Mouse (Mus musculus): ENCODE measurements around the gene Wbp2nl. TPM values are rescaled to one million over a fixed set of nuclear protein-coding genes. Genes with fewer than 3 reads are reported as not detected.

Wbp2nl gene
- total and polyA plus RNA-seq, 3 experiments = not detected

GRCm38 (mm10) chr15:82341675-82342542, 43.2 kb downstream of the Wbp2nl start:
- no peak for DNase-seq (ENCODE audit: extremely low read depth)
- Histone ChIP-seq H3K27me3 (replicated peaks) (peaks cover 27% of the 10 kb centered on the region), H3K36me3 (replicated peaks in 1 of 2; ENCODE audit: control insufficient read depth in 1 of 2, insufficient read depth in 1 of 2, low read length in 1 of 2) (peaks cover under 1 to 2% of the 10 kb centered on the region in 2 experiments), H3K27ac (ENCODE audit: insufficient read depth, low read depth) (no peak overlapping the region), H3K4me2 (ENCODE audit: insufficient read depth, low read depth, poor library complexity, severe bottlenecking) (no peak overlapping the region), H3K79me2 (replicated peaks; ENCODE audit: control insufficient read depth, extremely low read depth, insufficient read depth, poor library complexity, severe bottlenecking) (peaks cover 5% of the 10 kb centered on the region; the same call in 1 of the 2 replicates), H3K9ac (ENCODE audit: insufficient read depth, low read depth) (no peak overlapping the region), H3K4me3 (replicated peaks in 1 of 3; ENCODE audit: low read depth in 2 of 3, low read length in 2 of 3, poor library complexity in 1 of 3) (no peak overlapping the region), H3K9me3 (replicated peaks; ENCODE audit: low read length) (no peaks in the 10 kb centered on the region), H3K4me1 (ENCODE audit: control insufficient read depth in 1 of 2, insufficient read depth in 2 of 2) (peaks cover 4 to 15% of the 10 kb centered on the region in 2 experiments; a peak in 3 of 4 replicates)
- TF ChIP-seq JUN (IDR thresholded peaks at IDR 0.05; ENCODE audit: insufficient read depth, low read depth, low read length) (no peak), SMC3 (IDR thresholded peaks at IDR 0.05; ENCODE audit: low read depth, low read length) (no peak), HCFC1 (IDR thresholded peaks at IDR 0.05; ENCODE audit: low read depth, low read length) (no peak), MAFK (IDR thresholded peaks at IDR 0.05; ENCODE audit: insufficient replicate concordance, low read length) (no peak), JUND (conservative IDR thresholded peaks at IDR 0.05; ENCODE audit: low read depth, low read length) (no peak), TBP (conservative IDR thresholded peaks at IDR 0.05; ENCODE audit: low read depth, low read length) (no peak), IRF4 (IDR thresholded peaks at IDR 0.05; ENCODE audit: low read depth, low read length) (no peak), RCOR1 (conservative IDR thresholded peaks at IDR 0.05; ENCODE audit: low read depth, low read length) (no peak), BHLHE40 (IDR thresholded peaks at IDR 0.05; ENCODE audit: low read depth, low read length) (no peak), ZKSCAN1 (IDR thresholded peaks at IDR 0.05; ENCODE audit: borderline replicate concordance, low read depth, low read length) (no peak), NELFE (IDR thresholded peaks at IDR 0.05; ENCODE audit: low read depth, low read length) (no peak), MXI1 (IDR thresholded peaks at IDR 0.05; ENCODE audit: low read depth, low read length) (no peak), USF2 (conservative IDR thresholded peaks at IDR 0.05; ENCODE audit: low read depth, low read length) (no peak), CTCF (conservative IDR thresholded peaks at IDR 0.05 in 1 of 2, IDR thresholded peaks at IDR 0.05 in 1 of 2; ENCODE audit: low read depth in 2 of 2, low read length in 2 of 2) (no peak), POLR2A (IDR thresholded peaks at IDR 0.05; ENCODE audit: low read depth, low read length) (no peak), NRF1 (IDR thresholded peaks at IDR 0.05; ENCODE audit: low read depth, low read length) (no peak), PAX5 (IDR thresholded peaks at IDR 0.05; ENCODE audit: low read length) (no peak), RAD21 (IDR thresholded peaks at IDR 0.05; ENCODE audit: low read depth, low read length) (no peak), ZNF384 (IDR thresholded peaks at IDR 0.05; ENCODE audit: low read depth, low read length) (no peak)
- in situ Hi-C loops (cut with MboI; ENCODE audit: low pct_ligation_motif_present, low pct_unique_long_range_greater_than_20kb, low sequenced_read_pairs) = no loop called here
- dilution Hi-C loops (cut with MboI; ENCODE audit: extremely low pct_ligation_motif_present, extremely low pct_unique_long_range_greater_than_20kb, low sequenced_read_pairs) = no loop called here

DNA sequence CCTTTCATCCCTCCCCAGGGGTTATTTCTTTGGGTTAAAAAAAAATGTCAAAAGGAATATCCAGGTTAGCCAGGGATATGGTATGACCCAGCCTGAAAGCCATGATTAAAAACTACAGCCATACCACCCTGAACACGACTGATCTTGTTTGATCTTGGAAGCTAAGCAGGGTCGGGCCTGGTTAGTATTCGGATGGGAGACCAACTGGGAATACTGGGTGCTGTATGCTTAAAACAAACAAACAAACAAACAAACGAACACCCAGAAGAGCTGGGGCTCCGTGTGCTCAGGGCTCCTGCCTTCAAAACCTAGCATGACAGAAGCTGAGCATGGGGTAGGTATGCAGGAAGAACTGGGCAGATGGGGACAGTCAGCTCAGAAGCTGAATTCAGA, 43.8 kb downstream of the Wbp2nl start:
- TF ChIP-seq JUN (IDR thresholded peaks at IDR 0.05; ENCODE audit: insufficient read depth, low read depth, low read length) (no peak), TBP (conservative IDR thresholded peaks at IDR 0.05; ENCODE audit: low read depth, low read length) (0 out of 2 replicates have a peak, but pooled peaks have one; percentile 29), ZKSCAN1 (IDR thresholded peaks at IDR 0.05; ENCODE audit: borderline replicate concordance, low read depth, low read length) (no peak)
- no peak overlapping the region for H3K4me3 ChIP-seq (replicated peaks in 1 of 3; ENCODE audit: low read depth in 2 of 3, low read length in 2 of 3, poor library complexity in 1 of 3)
- peaks cover 11% of the 10 kb centered on the region for H3K79me2 ChIP-seq (replicated peaks; ENCODE audit: control insufficient read depth, extremely low read depth, insufficient read depth, poor library complexity, severe bottlenecking)
- dilution Hi-C loops (cut with MboI; ENCODE audit: extremely low pct_ligation_motif_present, extremely low pct_unique_long_range_greater_than_20kb, low sequenced_read_pairs) = no loop called here
- in situ Hi-C loops (cut with MboI; ENCODE audit: low pct_ligation_motif_present, low pct_unique_long_range_greater_than_20kb, low sequenced_read_pairs) = no loop called here
- no peak overlapping the region for H3K4me2 ChIP-seq (ENCODE audit: insufficient read depth, low read depth, poor library complexity, severe bottlenecking)
- DNase-seq (ENCODE audit: extremely low read depth) = no peak
- no peak overlapping the region for H3K27ac ChIP-seq (ENCODE audit: insufficient read depth, low read depth)
- no peaks in the 10 kb centered on the region for H3K36me3 ChIP-seq (replicated peaks in 1 of 2; ENCODE audit: control insufficient read depth in 1 of 2, insufficient read depth in 1 of 2, low read length in 1 of 2)
- H3K9ac ChIP-seq (ENCODE audit: insufficient read depth, low read depth) = no peak overlapping the region
- H3K9me3 ChIP-seq (replicated peaks; ENCODE audit: low read length) = no peaks in the 10 kb centered on the region
- H3K27me3 ChIP-seq (replicated peaks) = peaks cover 27% of the 10 kb centered on the region
- peaks cover 3 to 17% of the 10 kb centered on the region in 2 experiments; a peak in 3 of 4 replicates for H3K4me1 ChIP-seq (ENCODE audit: control insufficient read depth in 1 of 2, insufficient read depth in 2 of 2)
